Mouse (Mus musculus): ENCODE data around the gene Gm4869.

DNA sequence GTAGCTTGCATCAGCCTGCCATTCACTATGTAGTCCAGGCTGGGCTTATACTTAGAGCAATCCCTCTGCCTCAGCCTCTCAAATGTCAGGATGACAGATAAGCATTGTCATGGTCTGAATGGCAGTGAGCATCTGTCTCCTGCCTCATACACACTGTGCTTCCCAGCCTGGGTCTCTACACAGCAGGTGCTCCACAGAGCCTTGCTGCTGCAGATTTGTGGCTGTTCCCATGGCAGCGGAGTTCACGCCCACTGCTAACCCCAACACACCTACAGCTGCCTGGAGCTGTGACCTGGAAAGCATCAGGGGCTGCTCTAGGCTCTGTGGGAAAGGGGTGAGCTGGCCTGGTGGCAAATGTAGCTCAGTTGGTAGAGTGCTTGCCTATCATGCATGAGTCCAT is 19.5 kb downstream of the Gm4869 start:
- TF ChIP-seq CTCF (IDR thresholded peaks at IDR 0.05; ENCODE audit: low read depth) (no peak), EP300 (IDR thresholded peaks at IDR 0.05; ENCODE audit: low read depth) (no peak)

Measured in liver, postnatal 0 days (tissue).